Mouse (Mus musculus): Measurements from ENCODE around the gene Cox5a. TPM values are rescaled to one million over a fixed set of nuclear protein-coding genes. Genes with fewer than 3 reads are reported as not detected.
A peak's percentile ranks its signal among the peaks of the same experiment; 100 is the strongest.

Gene Cox5a
- polyA plus RNA-seq, 1 experiment, result 1,569 TPM

DNA sequence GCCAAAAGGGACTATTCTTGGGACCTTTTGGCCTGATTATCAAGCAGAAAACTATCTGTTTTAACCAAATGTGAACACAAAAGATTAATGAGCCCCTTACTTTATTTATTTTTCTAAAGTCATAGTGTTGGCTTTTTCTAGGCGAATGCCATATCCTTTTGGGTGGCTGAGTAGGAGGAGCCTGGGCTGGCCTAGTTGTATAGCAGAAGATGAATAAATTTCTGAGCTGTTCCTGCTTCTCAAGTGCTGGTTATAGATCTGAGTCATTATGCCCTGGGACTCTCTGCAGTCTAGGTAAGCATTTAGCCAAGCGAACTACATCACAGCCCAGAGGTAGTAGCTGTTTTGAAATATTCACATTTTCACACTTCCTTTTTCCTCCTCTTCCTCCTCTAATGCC, 4.4 kb downstream of the Cox5a start:
- Histone ChIP-seq H3K27me3 (ENCODE audit: control insufficient read depth, insufficient read depth, low read length) (no peaks in the 10 kb centered on the region), H3K4me3 (ENCODE audit: low read depth, low read length) (no peak overlapping the region), H3K4me1 (ENCODE audit: control insufficient read depth, insufficient read depth, insufficient read length, low read length) (peaks cover 3% of the 10 kb centered on the region; the same call in 1 of the 2 replicates), H3K27ac (ENCODE audit: insufficient read depth, low read depth, low read length) (no peak overlapping the region), H3K36me3 (ENCODE audit: control insufficient read depth, insufficient read depth, low read length) (peaks cover 13% of the 10 kb centered on the region)
- WGBS, result 34% methylated on average over 2 of the region's 2 CpGs
- TF ChIP-seq POLR2A (IDR thresholded peaks at IDR 0.05; ENCODE audit: low read depth, low read length) (no peak), CTCF (IDR thresholded peaks at IDR 0.05; ENCODE audit: extremely low read depth, insufficient read length, insufficient replicate concordance, low read depth, low read length) (no peak)

DNA sequence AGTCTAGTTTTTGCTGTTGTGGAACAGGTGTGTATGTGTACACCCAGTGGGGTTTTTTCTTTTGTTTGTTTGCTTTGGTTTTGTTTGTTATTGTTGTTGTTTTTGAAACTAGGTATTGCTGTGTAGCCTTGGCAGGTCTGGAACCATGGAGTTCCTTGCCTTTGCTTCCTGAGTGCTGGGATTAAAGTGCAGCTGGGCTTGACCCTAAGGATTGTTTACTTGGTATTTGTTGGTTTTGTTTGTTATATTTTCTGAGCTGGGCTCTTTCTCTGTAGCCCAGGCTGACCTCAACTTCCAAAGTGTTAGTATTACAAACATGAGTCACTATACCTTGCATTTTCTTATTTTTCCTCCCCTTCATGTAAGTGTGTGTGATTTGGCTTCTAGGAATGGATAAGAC, 5.4 kb downstream of the Cox5a start:
- no peak for TF ChIP-seq POLR2A (IDR thresholded peaks at IDR 0.05; ENCODE audit: low read depth, low read length)
- no peak for TF ChIP-seq CTCF (IDR thresholded peaks at IDR 0.05; ENCODE audit: extremely low read depth, insufficient read length, insufficient replicate concordance, low read depth, low read length)
- H3K4me1 ChIP-seq (ENCODE audit: control insufficient read depth, insufficient read depth, insufficient read length, low read length), result peaks cover 3% of the 10 kb centered on the region; the same call in 1 of the 2 replicates
- no peaks in the 10 kb centered on the region for H3K27me3 ChIP-seq (ENCODE audit: control insufficient read depth, insufficient read depth, low read length)
- peaks cover 20% of the 10 kb centered on the region for H3K36me3 ChIP-seq (ENCODE audit: control insufficient read depth, insufficient read depth, low read length)
- H3K4me3 ChIP-seq (ENCODE audit: low read depth, low read length), result no peak overlapping the region
- H3K27ac ChIP-seq (ENCODE audit: insufficient read depth, low read depth, low read length), result no peak overlapping the region

DNA sequence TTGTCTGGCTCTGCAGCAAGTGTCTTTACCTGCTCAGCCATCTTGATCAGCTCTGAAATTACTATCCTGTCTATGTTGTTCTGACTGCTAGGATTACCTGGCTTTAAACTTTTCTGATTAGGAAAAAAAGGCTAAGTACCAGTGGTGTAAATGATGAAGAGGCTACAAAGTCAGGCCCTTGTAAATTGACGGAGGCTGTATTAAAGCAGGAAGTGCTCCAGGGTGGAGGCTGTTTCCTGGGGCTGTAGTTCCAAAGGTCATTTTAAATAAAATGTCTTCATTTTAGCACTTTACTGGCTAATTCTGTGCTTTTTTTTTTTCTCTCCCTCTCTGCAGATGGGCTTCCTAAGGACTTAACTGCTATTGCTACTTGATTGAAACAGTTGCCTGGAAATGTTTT, 10.9 kb downstream of the Cox5a start:
- no peak for TF ChIP-seq CTCF (IDR thresholded peaks at IDR 0.05; ENCODE audit: extremely low read depth, insufficient read length, insufficient replicate concordance, low read depth, low read length)
- TF ChIP-seq POLR2A (IDR thresholded peaks at IDR 0.05; ENCODE audit: low read depth, low read length), result no peak
- Histone ChIP-seq H3K27ac (ENCODE audit: insufficient read depth, low read depth, low read length) (no peak overlapping the region), H3K36me3 (ENCODE audit: control insufficient read depth, insufficient read depth, low read length) (peaks cover 45% of the 10 kb centered on the region)

DNA sequence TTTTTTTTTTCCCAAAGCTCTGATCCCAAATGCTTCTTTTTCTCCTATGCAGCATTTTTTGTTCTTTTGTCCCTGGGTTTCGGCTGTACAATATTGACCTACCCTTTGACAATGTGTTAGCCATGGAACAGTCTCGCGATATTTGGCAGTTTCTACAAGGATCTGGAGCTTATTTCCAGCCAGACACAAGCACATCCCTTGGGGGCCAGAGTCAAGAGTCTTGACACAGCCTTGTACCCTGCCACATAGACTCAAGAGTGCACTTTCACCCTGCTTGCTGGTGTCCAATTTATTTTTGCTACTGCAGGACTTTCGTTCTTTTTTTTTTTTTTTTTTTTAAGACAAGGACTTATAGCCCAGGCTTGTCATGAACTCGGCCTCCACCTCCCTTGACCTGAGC, 15.3 kb downstream of the Cox5a start:
- WGBS, result 79% methylated on average over 5 of the region's 5 CpGs

More for the DNA sequence above, 10.9 kb downstream of the Cox5a start:
- WGBS, result 27% methylated on average over 1 of the region's 1 CpGs
- Histone ChIP-seq H3K4me1 (ENCODE audit: control insufficient read depth, insufficient read depth, insufficient read length, low read length) (peaks cover 3% of the 10 kb centered on the region; the same call in 1 of the 2 replicates), H3K4me3 (ENCODE audit: low read depth, low read length) (no peak overlapping the region), H3K27me3 (ENCODE audit: control insufficient read depth, insufficient read depth, low read length) (no peaks in the 10 kb centered on the region)

DNA sequence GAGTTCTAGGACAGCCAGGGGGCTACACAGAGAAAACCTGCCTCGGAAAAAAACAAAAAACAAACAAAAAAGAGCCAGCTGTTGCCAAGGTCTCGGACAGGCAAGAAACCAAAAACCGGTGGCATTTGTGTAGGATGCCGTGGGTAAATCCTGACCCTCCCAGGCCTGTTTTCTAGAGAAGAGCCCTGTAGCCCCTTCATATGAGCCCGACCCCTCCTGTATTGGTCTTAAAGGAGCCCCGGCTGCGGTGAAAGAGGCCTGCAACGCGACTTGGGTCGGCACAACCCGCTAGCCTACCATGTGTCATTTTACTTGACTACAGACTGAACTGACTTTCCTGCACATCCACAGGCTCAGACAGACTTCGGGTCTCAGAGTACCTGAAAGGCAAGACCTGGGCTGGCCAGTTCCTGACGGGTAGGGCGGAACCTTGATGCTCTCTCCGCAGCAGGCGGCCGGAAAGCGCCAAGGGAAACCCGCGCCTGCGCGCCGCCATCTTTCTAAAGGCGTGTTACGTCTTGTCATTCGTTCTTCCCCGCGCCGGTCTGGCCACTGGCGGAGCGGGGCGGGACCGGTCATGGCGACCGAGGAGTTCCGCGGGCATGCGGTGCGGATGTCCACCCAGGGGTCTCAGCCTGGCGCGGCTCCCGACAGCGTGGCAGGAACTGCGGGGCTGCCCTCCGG, 16.1 kb downstream of the Cox5a start, which contains the start of gene Fam219b:
Gene Fam219b, plus strand, starts transcription at position 485 of the 684 bp plus-strand sequence.
- TF ChIP-seq CTCF (IDR thresholded peaks at IDR 0.05; ENCODE audit: extremely low read depth, insufficient read length, insufficient replicate concordance, low read depth, low read length) (no peak), POLR2A (IDR thresholded peaks at IDR 0.05; ENCODE audit: low read depth, low read length) (peak; percentile 28; the same call in 1 of the 2 replicates)
- WGBS, result 2% methylated on average over 44 of the region's 45 CpGs
- peaks cover 34% of the 10 kb centered on the region for H3K36me3 ChIP-seq (ENCODE audit: control insufficient read depth, insufficient read depth, low read length)

More for the DNA sequence above, 15.3 kb downstream of the Cox5a start:
- TF ChIP-seq POLR2A (IDR thresholded peaks at IDR 0.05; ENCODE audit: low read depth, low read length) (no peak), CTCF (IDR thresholded peaks at IDR 0.05; ENCODE audit: extremely low read depth, insufficient read length, insufficient replicate concordance, low read depth, low read length) (no peak)
- Histone ChIP-seq H3K4me1 (ENCODE audit: control insufficient read depth, insufficient read depth, insufficient read length, low read length) (peaks cover 6% of the 10 kb centered on the region; the same call in 1 of the 2 replicates), H3K4me3 (ENCODE audit: low read depth, low read length) (no peak overlapping the region), H3K27ac (ENCODE audit: insufficient read depth, low read depth, low read length) (no peak overlapping the region), H3K36me3 (ENCODE audit: control insufficient read depth, insufficient read depth, low read length) (peaks cover 36% of the 10 kb centered on the region), H3K27me3 (ENCODE audit: control insufficient read depth, insufficient read depth, low read length) (no peaks in the 10 kb centered on the region)

DNA sequence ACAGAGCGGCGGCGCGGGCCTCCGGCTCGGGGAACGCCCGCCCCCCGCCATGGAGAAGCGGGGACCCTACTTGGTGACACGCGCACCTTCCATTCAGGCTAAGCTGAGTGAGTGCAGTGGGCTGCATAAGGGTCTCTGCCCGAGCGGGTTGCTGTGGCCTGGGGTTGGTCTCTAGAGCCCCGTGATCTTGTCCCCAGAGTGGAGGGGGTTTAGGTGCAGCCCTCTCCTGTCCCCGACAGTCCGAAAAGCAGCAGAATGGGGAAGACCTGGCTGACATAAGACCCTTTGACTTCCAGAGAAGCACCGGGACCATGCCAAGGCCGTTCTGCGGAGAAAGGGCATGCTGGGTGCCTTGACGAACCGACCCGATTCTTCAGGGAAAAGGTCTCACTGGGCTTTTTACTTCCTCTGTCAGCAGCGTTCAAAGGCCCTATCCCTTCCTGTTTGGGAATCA, 16.7 kb downstream of the Cox5a start:
- Histone ChIP-seq H3K36me3 (ENCODE audit: control insufficient read depth, insufficient read depth, low read length) (peaks cover 35% of the 10 kb centered on the region), H3K4me3 (ENCODE audit: low read depth, low read length) (peak overlapping the region; percentile 91), H3K4me1 (ENCODE audit: control insufficient read depth, insufficient read depth, insufficient read length, low read length) (peaks cover 6% of the 10 kb centered on the region; the same call in 1 of the 2 replicates), H3K27me3 (ENCODE audit: control insufficient read depth, insufficient read depth, low read length) (no peaks in the 10 kb centered on the region), H3K27ac (ENCODE audit: insufficient read depth, low read depth, low read length) (peak overlapping the region; percentile 32)
- under 1% methylated on average over 24 of the region's 24 CpGs for WGBS
- no peak for TF ChIP-seq POLR2A (IDR thresholded peaks at IDR 0.05; ENCODE audit: low read depth, low read length)
- TF ChIP-seq CTCF (IDR thresholded peaks at IDR 0.05; ENCODE audit: extremely low read depth, insufficient read length, insufficient replicate concordance, low read depth, low read length), result no peak

More for the DNA sequence above, 16.1 kb downstream of the Cox5a start, which contains the start of gene Fam219b:
- Histone ChIP-seq H3K4me3 (ENCODE audit: low read depth, low read length) (peak within 1 kb of the TSS; percentile 91), H3K4me1 (ENCODE audit: control insufficient read depth, insufficient read depth, insufficient read length, low read length) (peaks cover 6% of the 10 kb centered on the region; the same call in 1 of the 2 replicates), H3K27me3 (ENCODE audit: control insufficient read depth, insufficient read depth, low read length) (no peaks in the 10 kb centered on the region), H3K27ac (ENCODE audit: insufficient read depth, low read depth, low read length) (peak within 1 kb of the TSS; percentile 32)

DNA sequence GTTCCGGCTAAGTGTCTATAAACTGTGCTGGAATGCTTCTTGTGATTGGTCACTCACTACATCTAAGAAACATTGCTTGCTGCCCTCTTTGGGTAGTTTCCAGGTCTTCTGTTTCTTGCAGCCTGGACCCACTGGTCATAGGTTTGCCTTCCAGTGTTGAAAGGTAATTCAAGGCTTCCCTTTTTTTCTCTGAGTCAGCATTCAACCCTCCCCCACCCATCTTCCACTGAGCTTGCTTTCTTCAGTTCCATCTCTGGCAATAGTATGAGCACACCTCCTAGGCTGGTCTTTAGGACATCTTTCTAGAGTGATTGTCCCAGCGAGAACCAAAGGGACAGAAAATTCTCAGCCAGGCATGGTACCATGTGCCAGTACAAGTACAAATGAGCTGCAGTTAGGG, 18.5 kb downstream of the Cox5a start:
- Histone ChIP-seq H3K4me1 (ENCODE audit: control insufficient read depth, insufficient read depth, insufficient read length, low read length) (peaks cover 6% of the 10 kb centered on the region; the same call in 1 of the 2 replicates), H3K27ac (ENCODE audit: insufficient read depth, low read depth, low read length) (no peak overlapping the region), H3K36me3 (ENCODE audit: control insufficient read depth, insufficient read depth, low read length) (peaks cover 39% of the 10 kb centered on the region), H3K4me3 (ENCODE audit: low read depth, low read length) (no peak overlapping the region), H3K27me3 (ENCODE audit: control insufficient read depth, insufficient read depth, low read length) (no peaks in the 10 kb centered on the region)
- WGBS, result 89% methylated on average over 2 of the region's 2 CpGs
- no peak for TF ChIP-seq POLR2A (IDR thresholded peaks at IDR 0.05; ENCODE audit: low read depth, low read length)
- no peak for TF ChIP-seq CTCF (IDR thresholded peaks at IDR 0.05; ENCODE audit: extremely low read depth, insufficient read length, insufficient replicate concordance, low read depth, low read length)

Measured in small intestine, adult 2 months (tissue).